In genomic region chr2:44638157-44638556, GRCm38 (mm10) we compare ENCODE assay signal across 24 mouse cellular contexts.
"Had no signal": no experiment of that assay in that cellular context is flagged by ENCODE, and none has a peak within 500 bp of the region (broad histone marks: within the 10 kb centered on the region; RNA-seq: fewer than 3 reads in every experiment).

No protein-coding gene starts in this region.

- H3K9me3 ChIP-seq: kidney, embryonic 15.5 days; limb, embryonic 12.5 days; limb, embryonic 15.5 days; megakaryocyte, embryonic 14.5 days; midbrain, embryonic 10.5 days; neural tube, embryonic 12.5 days had no signal

- DNase-seq: kidney, adult 11 months; kidney, adult 8-10 months; kidney, postnatal 10 days; kidney, postnatal 36 days; layer of hippocampus, postnatal 36 days; left cerebral cortex, postnatal 4 days; liver, postnatal 0 days; lung, embryonic 14.5 days; right cerebral cortex, adult 18-20 months; right cerebral cortex, postnatal 14 days; right cerebral cortex, postnatal 4 days; thymus, adult 2 months; thymus, postnatal 14 days had no signal

- H3K36me3 ChIP-seq: kidney, embryonic 15.5 days; limb, embryonic 12.5 days; limb, embryonic 15.5 days; midbrain, embryonic 10.5 days; neural tube, embryonic 12.5 days had no signal

- H3K4me3 ChIP-seq: kidney, embryonic 15.5 days; left cerebral cortex, adult 2 months; limb, embryonic 12.5 days; limb, embryonic 15.5 days; megakaryocyte, embryonic 14.5 days; midbrain, embryonic 10.5 days; neural tube, embryonic 12.5 days had no signal

- H3K4me1 ChIP-seq: kidney, embryonic 15.5 days; limb, embryonic 15.5 days had no signal

- H3K27ac ChIP-seq: kidney, embryonic 15.5 days; left cerebral cortex, adult 2 months; limb, embryonic 12.5 days; limb, embryonic 15.5 days; liver, embryonic 14.5 days; midbrain, embryonic 10.5 days; neural tube, embryonic 12.5 days; stomach, postnatal 0 days had no signal

- ATAC-seq: liver, postnatal 0 days; lung, postnatal 0 days had no signal

- H3K27me3 ChIP-seq: kidney, embryonic 15.5 days; limb, embryonic 12.5 days; limb, embryonic 15.5 days; megakaryocyte, embryonic 14.5 days; neural tube, embryonic 12.5 days had no signal

- H3K4me2 ChIP-seq: kidney, embryonic 15.5 days; limb, embryonic 12.5 days; limb, embryonic 15.5 days; liver, embryonic 11.5 days; lung, embryonic 14.5 days; neural tube, embryonic 12.5 days had no signal

- H3K9ac ChIP-seq: kidney, embryonic 15.5 days; limb, embryonic 12.5 days; limb, embryonic 15.5 days; liver, embryonic 14.5 days; liver, postnatal 0 days; lung, embryonic 14.5 days; neural tube, embryonic 12.5 days had no signal
